Comparison of ENCODE assay signal across 26 mouse cellular contexts in genomic region chr8:119632909-119633308, GRCm38 (mm10). TPM values are rescaled to one million over a fixed set of nuclear protein-coding genes. Genes with fewer than 3 reads are reported as not detected.
A peak's percentile ranks its signal among the peaks of the same experiment; 100 is the strongest.
DNase-seq lines count a peak whose midpoint lies in the region; ATAC-seq and TF ChIP-seq lines count a peak whose summit lies in the region.
"Had no signal": no experiment of that assay in that cellular context is flagged by ENCODE, and none has a peak within 500 bp of the region (broad histone marks: within the 10 kb centered on the region; RNA-seq: fewer than 3 reads in every experiment).

No protein-coding gene starts in this region.

- H3K27ac ChIP-seq in forebrain, embryonic 10.5 days = peak overlapping the region; percentile 31; the same call in 1 of the 2 replicates
- H3K27ac ChIP-seq in forebrain, embryonic 12.5 days = no peak overlapping the region
- H3K27ac ChIP-seq in heart, embryonic 16.5 days (ENCODE audit: low read length) = no peak overlapping the region
- H3K27ac ChIP-seq in midbrain, embryonic 14.5 days (replicated peaks; ENCODE audit: low read depth, low read length) = no peak overlapping the region
- no peak overlapping the region for H3K27ac ChIP-seq in midbrain, postnatal 0 days (ENCODE audit: low read depth, low read length)
- no peak overlapping the region for H3K27ac ChIP-seq in hindbrain, embryonic 16.5 days (ENCODE audit: low read depth, low read length)
- H3K27ac ChIP-seq: forebrain, embryonic 15.5 days; midbrain, embryonic 15.5 days; stomach, embryonic 15.5 days had no signal

- no peaks in the 10 kb centered on the region for H3K9me3 ChIP-seq in forebrain, embryonic 10.5 days
- H3K9me3 ChIP-seq in forebrain, embryonic 12.5 days = no peaks in the 10 kb centered on the region
- H3K9me3 ChIP-seq in heart, embryonic 16.5 days (replicated peaks; ENCODE audit: control insufficient read depth, low read length) = no peaks in the 10 kb centered on the region
- H3K9me3 ChIP-seq in midbrain, embryonic 14.5 days (ENCODE audit: control insufficient read depth, low read length) = no peaks in the 10 kb centered on the region
- H3K9me3 ChIP-seq in midbrain, postnatal 0 days (ENCODE audit: low read length) = no peaks in the 10 kb centered on the region
- no peaks in the 10 kb centered on the region for H3K9me3 ChIP-seq in hindbrain, embryonic 16.5 days (ENCODE audit: control insufficient read depth, low read length)
- H3K9me3 ChIP-seq: forebrain, embryonic 15.5 days; midbrain, embryonic 15.5 days; stomach, embryonic 15.5 days had no signal

- H3K4me2 ChIP-seq in forebrain, embryonic 12.5 days = no peak overlapping the region
- H3K4me2 ChIP-seq in heart, embryonic 16.5 days (ENCODE audit: low read depth, low read length) = 0 out of 2 replicates have a peak overlapping the region, but pooled peaks have one; percentile 23
- H3K4me2 ChIP-seq in midbrain, embryonic 14.5 days (ENCODE audit: low read length) = no peak overlapping the region
- no peak overlapping the region for H3K4me2 ChIP-seq in midbrain, postnatal 0 days (ENCODE audit: low read depth, low read length, poor library complexity, severe bottlenecking)
- H3K4me2 ChIP-seq in hindbrain, embryonic 16.5 days (ENCODE audit: low read length) = no peak overlapping the region
- H3K4me2 ChIP-seq: forebrain, embryonic 15.5 days; midbrain, embryonic 15.5 days; stomach, embryonic 15.5 days had no signal

- WGBS in forebrain, embryonic 10.5 days = 52% methylated on average over 29 of the region's 29 CpGs
- 51% methylated on average over 29 of the region's 29 CpGs for WGBS in forebrain, embryonic 12.5 days
- WGBS in heart, embryonic 16.5 days = 46% methylated on average over 29 of the region's 29 CpGs
- 52% methylated on average over 29 of the region's 29 CpGs for WGBS in midbrain, embryonic 14.5 days
- WGBS in midbrain, postnatal 0 days = 54% methylated on average over 29 of the region's 29 CpGs
- WGBS in hindbrain, embryonic 16.5 days = 49% methylated on average over 29 of the region's 29 CpGs

- peaks cover 63% of the 10 kb centered on the region for H3K4me1 ChIP-seq in forebrain, embryonic 10.5 days
- peaks cover 33% of the 10 kb centered on the region; the same call in 1 of the 2 replicates for H3K4me1 ChIP-seq in forebrain, embryonic 12.5 days
- peaks cover 7% of the 10 kb centered on the region for H3K4me1 ChIP-seq in heart, embryonic 16.5 days (ENCODE audit: control insufficient read depth, insufficient read depth, low read length)
- H3K4me1 ChIP-seq in midbrain, embryonic 14.5 days (ENCODE audit: control insufficient read depth, insufficient read depth, low read length) = peaks cover 15% of the 10 kb centered on the region
- no peaks in the 10 kb centered on the region for H3K4me1 ChIP-seq in midbrain, postnatal 0 days (ENCODE audit: insufficient read depth, low read length)
- H3K4me1 ChIP-seq in hindbrain, embryonic 16.5 days (ENCODE audit: control insufficient read depth, insufficient read depth, low read depth, low read length) = peaks cover 3% of the 10 kb centered on the region

- no peak for DNase-seq in forebrain, embryonic 10.5 days (ENCODE audit: extremely low spot score, low spot score)
- no peak for DNase-seq in heart, postnatal 10 days
- DNase-seq in midbrain, embryonic 14.5 days = peak; percentile 11
- no peak for DNase-seq in midbrain, postnatal 0 days (ENCODE audit: low spot score)
- DNase-seq in embryo, embryonic 10.5 days (ENCODE audit: low spot score) = no peak
- DNase-seq: adrenal gland, postnatal 36 days; cerebellum, adult 11-12 months; cerebellum, postnatal 25 days; gastrocnemius, postnatal 36 days; kidney, adult 9 months; kidney, postnatal 36 days; layer of hippocampus, adult 9-11 months; liver; retina, postnatal 1 day had no signal

- H3K36me3 ChIP-seq in forebrain, embryonic 10.5 days (replicated peaks) = no peaks in the 10 kb centered on the region
- H3K36me3 ChIP-seq in forebrain, embryonic 12.5 days (replicated peaks) = no peaks in the 10 kb centered on the region
- no peaks in the 10 kb centered on the region for H3K36me3 ChIP-seq in heart, embryonic 16.5 days (ENCODE audit: control insufficient read depth, insufficient read depth)
- no peaks in the 10 kb centered on the region for H3K36me3 ChIP-seq in midbrain, embryonic 14.5 days (ENCODE audit: control insufficient read depth, insufficient read depth, low read length)
- no peaks in the 10 kb centered on the region for H3K36me3 ChIP-seq in midbrain, postnatal 0 days (ENCODE audit: insufficient read depth, low read length)
- H3K36me3 ChIP-seq in hindbrain, embryonic 16.5 days (ENCODE audit: control insufficient read depth, insufficient read depth, low read length) = no peaks in the 10 kb centered on the region
- H3K36me3 ChIP-seq: forebrain, embryonic 15.5 days; midbrain, embryonic 15.5 days; stomach, embryonic 15.5 days had no signal

- intact Hi-C loops in heart, postnatal 10 days (cut with DNase I) = no loop called here

- peaks cover 61% of the 10 kb centered on the region for H3K27me3 ChIP-seq in forebrain, embryonic 10.5 days (ENCODE audit: poor library complexity, severe bottlenecking)
- H3K27me3 ChIP-seq in forebrain, embryonic 12.5 days = peaks cover 37% of the 10 kb centered on the region
- peaks cover 31% of the 10 kb centered on the region for H3K27me3 ChIP-seq in heart, embryonic 16.5 days (ENCODE audit: control insufficient read depth, insufficient read depth, low read length)
- no peaks in the 10 kb centered on the region for H3K27me3 ChIP-seq in midbrain, embryonic 14.5 days (ENCODE audit: control insufficient read depth, insufficient read depth, low read length)
- peaks cover 2% of the 10 kb centered on the region; the same call in 1 of the 2 replicates for H3K27me3 ChIP-seq in midbrain, postnatal 0 days (ENCODE audit: insufficient read depth, low read length)
- H3K27me3 ChIP-seq in hindbrain, embryonic 16.5 days (replicated peaks; ENCODE audit: control insufficient read depth, insufficient read depth, low read length) = peaks cover 7% of the 10 kb centered on the region

- TF ChIP-seq CTCF in midbrain, postnatal 0 days (IDR thresholded peaks at IDR 0.05) = no peak

- ATAC-seq in forebrain, embryonic 12.5 days (ENCODE audit: low FRiP score) = no peak
- ATAC-seq in heart, embryonic 16.5 days (replicated peaks; ENCODE audit: extremely low read depth, insufficient read depth, low FRiP score) = no peak
- ATAC-seq in midbrain, embryonic 14.5 days (ENCODE audit: low FRiP score, low TSS enrichment) = no peak
- no peak for ATAC-seq in midbrain, postnatal 0 days (ENCODE audit: low FRiP score)
- ATAC-seq in hindbrain, embryonic 16.5 days = no peak
- ATAC-seq: forebrain, embryonic 15.5 days; inflammation-experienced regulatory T-cells, adult 6 months; lung, postnatal 0 days; midbrain, embryonic 15.5 days had no signal

- H3K9ac ChIP-seq in forebrain, embryonic 12.5 days = no peak overlapping the region
- no peak overlapping the region for H3K9ac ChIP-seq in heart, embryonic 16.5 days (ENCODE audit: low read length)
- H3K9ac ChIP-seq in midbrain, embryonic 14.5 days (replicated peaks; ENCODE audit: low read length) = no peak overlapping the region
- no peak overlapping the region for H3K9ac ChIP-seq in midbrain, postnatal 0 days (replicated peaks; ENCODE audit: low read length, poor library complexity, severe bottlenecking)
- 0 out of 2 replicates have a peak overlapping the region, but pooled peaks have one; percentile 6 for H3K9ac ChIP-seq in hindbrain, embryonic 16.5 days (ENCODE audit: low read depth, low read length)
- H3K9ac ChIP-seq: forebrain, embryonic 15.5 days; midbrain, embryonic 15.5 days; stomach, embryonic 15.5 days had no signal

- no peak overlapping the region; the same call in 1 of the 2 replicates for H3K4me3 ChIP-seq in forebrain, embryonic 10.5 days
- H3K4me3 ChIP-seq in forebrain, embryonic 12.5 days (replicated peaks) = no peak overlapping the region
- no peak overlapping the region for H3K4me3 ChIP-seq in heart, embryonic 16.5 days (ENCODE audit: low read length)
- H3K4me3 ChIP-seq in midbrain, embryonic 14.5 days (replicated peaks; ENCODE audit: low read depth, low read length) = no peak overlapping the region
- no peak overlapping the region for H3K4me3 ChIP-seq in midbrain, postnatal 0 days (ENCODE audit: low read depth, low read length)
- H3K4me3 ChIP-seq in hindbrain, embryonic 16.5 days (ENCODE audit: low read length) = no peak overlapping the region
- H3K4me3 ChIP-seq: erythroblast, embryonic 14.5 days; forebrain, embryonic 15.5 days; midbrain, embryonic 15.5 days; stomach, embryonic 15.5 days had no signal

RNA-seq across cellular contexts. Expression of gene Kcng4, which starts 2.6 kb away (rescaled TPM):
- 0.10 and 0.11 TPM in 2 replicates for polyA plus RNA-seq in forebrain, embryonic 10.5 days (2016; fragmentation: Nextera tagmentation; extraction: Ambion mirVana)
- polyA plus RNA-seq in forebrain, embryonic 12.5 days (2016; fragmentation: Nextera tagmentation; extraction: Ambion mirVana) = 0.06 and 0.08 TPM in 2 replicates
- 0.04 TPM in 1 of 2 replicates, not detected in the other for polyA plus RNA-seq in heart, embryonic 16.5 days (2015; fragmentation: Nextera tagmentation; extraction: Ambion mirVana)
- total RNA-seq in heart, postnatal 10 days (2021) = under 1 TPM in 1 of 2 experiments, not detected in 1; 0.10 TPM
- polyA plus RNA-seq in midbrain, embryonic 14.5 days (2014; fragmentation: Nextera tagmentation; extraction: Ambion mirVana) = 0.15 and 0.55 TPM in 2 replicates
- total RNA-seq in midbrain, postnatal 0 days (2014; rRNA removed) = 0.61 and 1.6 TPM in 2 replicates
- polyA plus RNA-seq in midbrain, postnatal 0 days (2015; fragmentation: Nextera tagmentation; extraction: Ambion mirVana) = 0.27 and 0.28 TPM in 2 replicates
- 0.13 and 0.14 TPM in 2 replicates for polyA plus RNA-seq in hindbrain, embryonic 16.5 days (2015; fragmentation: Nextera tagmentation; extraction: Ambion mirVana)
- total RNA-seq: MEL had no signal
- polyA plus RNA-seq: erythroblast, embryonic 14.5 days; inflammation-experienced regulatory T-cells, adult 6 months; liver, embryonic 16.5 days had no signal

RNA-seq across cellular contexts. Expression of gene Adad2, which starts 20.4 kb away (rescaled TPM):
- 0.10 and 0.16 TPM in 2 replicates for polyA plus RNA-seq in forebrain, embryonic 10.5 days (2016; fragmentation: Nextera tagmentation; extraction: Ambion mirVana)
- 0.09 and 0.13 TPM in 2 replicates for polyA plus RNA-seq in forebrain, embryonic 12.5 days (2016; fragmentation: Nextera tagmentation; extraction: Ambion mirVana)
- 0.07 TPM in 1 of 2 replicates, not detected in the other for polyA plus RNA-seq in heart, embryonic 16.5 days (2015; fragmentation: Nextera tagmentation; extraction: Ambion mirVana)
- total RNA-seq in heart, postnatal 10 days (2021) = not detected
- 0.21 and 0.32 TPM in 2 replicates for polyA plus RNA-seq in midbrain, embryonic 14.5 days (2014; fragmentation: Nextera tagmentation; extraction: Ambion mirVana)
- total RNA-seq in midbrain, postnatal 0 days (2014; rRNA removed) = 0.33 and 1.0 TPM in 2 replicates
- 0.22 and 0.23 TPM in 2 replicates for polyA plus RNA-seq in midbrain, postnatal 0 days (2015; fragmentation: Nextera tagmentation; extraction: Ambion mirVana)
- polyA plus RNA-seq in hindbrain, embryonic 16.5 days (2015; fragmentation: Nextera tagmentation; extraction: Ambion mirVana) = 0.23 and 0.29 TPM in 2 replicates
- total RNA-seq: adrenal gland, postnatal 36 days; MEL had no signal
- polyA plus RNA-seq: erythroblast, embryonic 14.5 days; forebrain, embryonic 15.5 days; heart, postnatal 0 days; inflammation-experienced regulatory T-cells, adult 6 months; liver, embryonic 16.5 days; lung, postnatal 0 days; stomach, embryonic 15.5 days had no signal

RNA-seq across cellular contexts. Expression of gene Taf1c, which starts 27.9 kb away (rescaled TPM):
- 17.0 and 18.5 TPM in 2 replicates for polyA plus RNA-seq in forebrain, embryonic 10.5 days (2016; fragmentation: Nextera tagmentation; extraction: Ambion mirVana)
- 14.7 and 15.9 TPM in 2 replicates for polyA plus RNA-seq in forebrain, embryonic 12.5 days (2016; fragmentation: Nextera tagmentation; extraction: Ambion mirVana)
- polyA plus RNA-seq in heart, embryonic 16.5 days (2015; fragmentation: Nextera tagmentation; extraction: Ambion mirVana) = 8.5 and 9.4 TPM in 2 replicates
- total RNA-seq in heart, postnatal 10 days (2021) = 1 to 10 TPM; 3.9 to 4.7 TPM
- 14.6 and 16.6 TPM in 2 replicates for polyA plus RNA-seq in midbrain, embryonic 14.5 days (2014; fragmentation: Nextera tagmentation; extraction: Ambion mirVana)
- total RNA-seq in midbrain, postnatal 0 days (2014; rRNA removed) = 20.1 and 22.5 TPM in 2 replicates
- 9.6 and 10.2 TPM in 2 replicates for polyA plus RNA-seq in midbrain, postnatal 0 days (2015; fragmentation: Nextera tagmentation; extraction: Ambion mirVana)
- polyA plus RNA-seq in hindbrain, embryonic 16.5 days (2015; fragmentation: Nextera tagmentation; extraction: Ambion mirVana) = 13.0 and 15.2 TPM in 2 replicates

RNA-seq across cellular contexts. Expression of gene Wfdc1, which starts 33.3 kb away (rescaled TPM):
- 2.7 and 3.7 TPM in 2 replicates for polyA plus RNA-seq in forebrain, embryonic 10.5 days (2016; fragmentation: Nextera tagmentation; extraction: Ambion mirVana)
- polyA plus RNA-seq in forebrain, embryonic 12.5 days (2016; fragmentation: Nextera tagmentation; extraction: Ambion mirVana) = 0.47 and 1.0 TPM in 2 replicates
- 6.4 and 7.5 TPM in 2 replicates for polyA plus RNA-seq in heart, embryonic 16.5 days (2015; fragmentation: Nextera tagmentation; extraction: Ambion mirVana)
- 10 to 100 TPM; 45.0 to 47.4 TPM for total RNA-seq in heart, postnatal 10 days (2021)
- 2.3 and 3.4 TPM in 2 replicates for polyA plus RNA-seq in midbrain, embryonic 14.5 days (2014; fragmentation: Nextera tagmentation; extraction: Ambion mirVana)
- 8.5 and 13.5 TPM in 2 replicates for total RNA-seq in midbrain, postnatal 0 days (2014; rRNA removed)
- polyA plus RNA-seq in midbrain, postnatal 0 days (2015; fragmentation: Nextera tagmentation; extraction: Ambion mirVana) = 11.6 and 11.8 TPM in 2 replicates
- 7.1 and 8.3 TPM in 2 replicates for polyA plus RNA-seq in hindbrain, embryonic 16.5 days (2015; fragmentation: Nextera tagmentation; extraction: Ambion mirVana)
- total RNA-seq: MEL had no signal
- polyA plus RNA-seq: erythroblast, embryonic 14.5 days; inflammation-experienced regulatory T-cells, adult 6 months had no signal

RNA-seq across cellular contexts. Expression of gene Dnaaf1, which starts 57.9 kb away (rescaled TPM):
- 0.11 TPM in 1 of 2 replicates, not detected in the other for polyA plus RNA-seq in forebrain, embryonic 10.5 days (2016; fragmentation: Nextera tagmentation; extraction: Ambion mirVana)
- 0.21 and 0.26 TPM in 2 replicates for polyA plus RNA-seq in forebrain, embryonic 12.5 days (2016; fragmentation: Nextera tagmentation; extraction: Ambion mirVana)
- 0.50 and 0.71 TPM in 2 replicates for polyA plus RNA-seq in heart, embryonic 16.5 days (2015; fragmentation: Nextera tagmentation; extraction: Ambion mirVana)
- total RNA-seq in heart, postnatal 10 days (2021) = not detected
- 0.13 and 0.23 TPM in 2 replicates for polyA plus RNA-seq in midbrain, embryonic 14.5 days (2014; fragmentation: Nextera tagmentation; extraction: Ambion mirVana)
- total RNA-seq in midbrain, postnatal 0 days (2014; rRNA removed) = 0.47 and 1.1 TPM in 2 replicates
- polyA plus RNA-seq in midbrain, postnatal 0 days (2015; fragmentation: Nextera tagmentation; extraction: Ambion mirVana) = 0.51 and 0.60 TPM in 2 replicates
- polyA plus RNA-seq in hindbrain, embryonic 16.5 days (2015; fragmentation: Nextera tagmentation; extraction: Ambion mirVana) = 0.61 and 0.69 TPM in 2 replicates
- total RNA-seq: gastrocnemius, postnatal 36 days had no signal
- polyA plus RNA-seq: erythroblast, embryonic 14.5 days; inflammation-experienced regulatory T-cells, adult 6 months had no signal
